Mouse (Mus musculus) thymus, postnatal 25 days (tissue): ENCODE results near the gene Tsn.

ENCODE experiments used
- DNase-seq: peaks from one replicate; pipeline ENCODE4 v3.0.0; 2022

Gene Tsn

GRCm38 (mm10) chr1:118311622-118312326 lies at the start of gene Tsn:
TSS of gene Tsn (minus strand) at chr1:118311739.
- DNase-seq: no peak

- DNase-seq: no peak
Observed at GRCm38 (mm10) chr1:118359071-118359761, 47.7 kb upstream of the Tsn start.

- DNase-seq: no peak
Observed at GRCm38 (mm10) chr1:118349922-118350321, 38.4 kb upstream of the Tsn start.

GRCm38 (mm10) chr1:118343649-118344435 lies 32.3 kb upstream of the Tsn start:
- DNase-seq: no peak

- no peak for DNase-seq
Observed at GRCm38 (mm10) chr1:118337921-118338320, 26.4 kb upstream of the Tsn start.

- no peak for DNase-seq
Observed at GRCm38 (mm10) chr1:118335847-118336246, 24.3 kb upstream of the Tsn start.

GRCm38 (mm10) chr1:118334749-118335713 lies 23.5 kb upstream of the Tsn start:
- no peak for DNase-seq

- DNase-seq: peak; percentile 90
Observed at GRCm38 (mm10) chr1:118321661-118322201, 10.2 kb upstream of the Tsn start, which contains the start of gene Nifk. TSS of gene Nifk (plus strand) at chr1:118321839.

- peak; percentile 36 for DNase-seq
Observed at GRCm38 (mm10) chr1:118320696-118321095, 9.2 kb upstream of the Tsn start.

- DNase-seq: peak; percentile 86
Observed at GRCm38 (mm10) chr1:118310780-118311621, 538 bp downstream of the Tsn start.

- no peak for DNase-seq
Observed at GRCm38 (mm10) chr1:118297719-118298118, 13.8 kb downstream of the Tsn start.

- DNase-seq: no peak
Observed at GRCm38 (mm10) chr1:118296673-118297072, 14.9 kb downstream of the Tsn start.

GRCm38 (mm10) chr1:118294826-118295225 lies 16.7 kb downstream of the Tsn start:
- no peak for DNase-seq

- no peak for DNase-seq
Observed at GRCm38 (mm10) chr1:118294192-118294591, 17.3 kb downstream of the Tsn start.

GRCm38 (mm10) chr1:118292291-118292690 lies 19.2 kb downstream of the Tsn start:
- DNase-seq: no peak

- no peak for DNase-seq
Observed at GRCm38 (mm10) chr1:118275139-118275538, 36.4 kb downstream of the Tsn start.

- no peak for DNase-seq
Observed at GRCm38 (mm10) chr1:118251931-118252330, 59.6 kb downstream of the Tsn start.
